Mouse (Mus musculus): ENCODE results near the gene Insig1. TPM values are rescaled to one million over a fixed set of nuclear protein-coding genes. Genes with fewer than 3 reads are reported as not detected.

Gene Insig1
- total RNA-seq, 2 experiments from 2014 or later: 64.8 to 70.4 TPM

DNA sequence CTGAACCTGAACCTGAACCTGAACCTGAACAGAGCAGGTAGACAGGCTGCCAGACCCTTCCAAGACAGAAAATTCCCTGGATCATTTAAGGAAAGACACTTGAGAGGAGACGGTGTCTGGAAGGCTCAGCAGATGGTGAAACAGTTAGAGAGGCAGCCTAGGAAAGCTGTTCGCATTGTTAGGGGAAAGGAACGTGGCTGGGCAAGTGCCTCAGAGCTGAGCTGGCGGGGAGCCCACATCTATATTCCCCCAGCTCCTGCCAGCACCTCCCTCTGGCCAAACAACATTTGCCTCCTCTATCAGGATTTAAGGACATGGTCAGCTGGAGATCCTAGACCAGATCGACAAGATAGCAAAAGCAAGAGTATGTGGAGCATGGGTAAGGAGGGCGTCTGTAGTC lies 10.2 kb upstream of the Insig1 start:
- DNase-seq (ENCODE audit: extremely low spot score in 1 of 2, low spot score in 1 of 2): peak in 1 of 2 experiments; percentile 27

DNA sequence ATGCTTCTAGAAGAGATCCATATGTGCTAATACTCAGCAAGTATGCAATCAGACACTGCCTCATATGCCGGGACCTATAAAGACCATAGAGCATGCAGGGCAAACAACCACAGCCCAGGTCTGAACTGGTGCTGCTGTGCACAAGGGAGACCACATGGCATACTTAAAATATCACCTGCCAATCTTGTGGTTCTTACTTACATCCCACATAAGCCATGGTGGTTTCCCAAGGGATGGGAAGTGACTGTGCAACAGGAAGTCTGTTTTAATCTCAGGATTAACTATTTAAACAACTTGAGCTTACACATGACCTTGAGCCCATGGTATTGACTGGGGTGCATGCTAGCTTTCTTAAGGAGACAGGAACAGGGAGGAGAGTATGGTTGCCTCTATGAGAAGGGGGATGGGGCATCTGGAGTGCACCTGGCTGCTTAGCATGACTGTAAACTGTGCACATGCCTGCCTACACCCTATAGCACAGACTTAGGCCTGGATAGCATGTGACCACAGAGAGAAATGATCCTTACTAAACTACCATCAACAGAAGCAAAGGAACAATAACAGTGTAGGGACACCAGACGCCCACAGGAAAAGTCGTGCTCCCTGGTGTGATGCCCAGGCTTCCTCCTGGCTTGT lies 7.1 kb upstream of the Insig1 start:
- DNase-seq (ENCODE audit: extremely low spot score in 1 of 2, low spot score in 1 of 2): no peak

- no peak for DNase-seq (ENCODE audit: extremely low spot score in 1 of 2, low spot score in 1 of 2)
These were observed 5.9 kb upstream of the Insig1 start for GRCm38 (mm10) chr5:28065275-28065674.

GRCm38 (mm10) chr5:28066311-28066710 lies 4.9 kb upstream of the Insig1 start:
- no peak for DNase-seq (ENCODE audit: extremely low spot score in 1 of 2, low spot score in 1 of 2)

- no peak for DNase-seq (ENCODE audit: extremely low spot score in 1 of 2, low spot score in 1 of 2)
These were observed 875 bp upstream of the Insig1 start for GRCm38 (mm10) chr5:28070149-28070827.

DNA sequence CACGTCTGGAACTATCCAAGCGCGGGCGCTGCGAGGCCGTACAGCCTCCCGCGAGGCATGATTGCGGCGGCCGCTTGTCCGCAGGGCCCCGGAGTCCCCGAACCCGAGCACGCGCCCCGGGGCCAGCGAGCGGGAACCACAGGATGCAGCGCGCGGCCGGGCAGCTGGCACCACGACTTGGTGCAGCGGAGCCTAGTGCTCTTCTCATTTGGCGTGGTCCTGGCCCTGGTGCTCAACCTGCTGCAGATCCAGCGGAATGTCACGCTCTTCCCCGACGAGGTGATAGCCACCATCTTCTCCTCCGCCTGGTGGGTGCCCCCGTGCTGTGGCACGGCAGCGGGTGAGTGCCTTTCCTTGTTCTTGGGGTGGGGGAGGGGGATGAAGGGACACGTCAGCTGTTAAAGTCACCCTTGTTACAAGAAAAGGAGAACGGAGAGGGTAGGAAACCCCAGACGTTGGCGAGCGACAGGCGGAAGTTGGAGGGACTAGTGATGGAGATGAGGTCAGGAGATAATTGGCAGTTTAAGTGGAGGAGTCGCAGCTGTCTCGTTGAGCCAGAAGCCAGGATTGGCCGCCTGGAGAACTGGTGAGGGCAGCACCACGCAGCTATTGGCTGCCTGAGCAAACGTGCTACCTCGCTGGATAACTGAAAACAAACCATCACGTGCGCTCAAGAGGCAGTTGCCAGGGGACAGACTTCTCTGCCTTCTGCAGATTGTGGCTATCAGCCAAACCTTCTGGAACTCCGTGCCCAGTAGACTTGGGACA lies 477 bp downstream of the Insig1 start:
- peak; percentile 63 to 68 for DNase-seq (ENCODE audit: extremely low spot score in 1 of 2, low spot score in 1 of 2)

GRCm38 (mm10) chr5:28079431-28079830 lies 8.3 kb downstream of the Insig1 start:
- DNase-seq (ENCODE audit: extremely low spot score in 1 of 2, low spot score in 1 of 2): no peak

DNA sequence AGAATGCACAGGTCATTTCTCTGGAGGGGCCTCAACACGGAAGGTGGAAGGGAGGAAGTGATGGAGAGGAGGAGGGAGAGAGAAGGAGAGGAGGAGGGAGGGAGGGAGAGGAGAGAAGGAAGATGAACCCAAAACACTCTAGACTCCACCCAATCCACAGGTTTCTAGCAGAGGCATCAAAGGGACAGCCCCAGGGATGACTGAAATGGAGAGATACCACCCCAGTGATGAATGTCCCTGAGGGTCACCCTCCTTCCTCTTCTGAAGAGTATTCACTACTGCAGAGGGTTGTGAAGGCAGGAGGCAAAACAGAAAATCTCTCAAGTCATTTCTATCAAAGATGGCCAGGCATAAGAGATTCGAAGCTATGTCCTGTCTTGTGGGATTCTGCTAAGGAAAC lies 10.0 kb downstream of the Insig1 start:
- no peak for DNase-seq (ENCODE audit: extremely low spot score in 1 of 2, low spot score in 1 of 2)

DNA sequence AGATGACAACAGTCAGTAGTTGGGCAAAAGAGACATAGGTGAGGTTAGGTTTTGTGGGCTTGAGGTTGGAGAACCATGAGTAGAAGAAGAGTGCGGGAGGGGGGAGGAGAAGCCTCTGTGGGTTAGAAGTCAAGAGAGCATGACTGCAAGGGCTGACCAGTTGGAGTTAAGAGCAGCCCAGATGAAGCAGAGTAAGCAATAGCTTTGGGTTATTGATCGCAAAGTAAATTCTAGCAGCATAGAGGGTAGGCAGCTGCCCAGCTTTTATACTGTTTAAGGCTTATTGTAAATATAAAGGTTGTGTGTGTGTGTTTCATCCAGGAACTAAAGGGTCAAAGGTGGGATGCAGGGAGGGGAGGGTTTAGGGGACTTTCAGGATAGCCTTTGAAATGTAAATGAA lies 10.7 kb downstream of the Insig1 start:
- DNase-seq (ENCODE audit: extremely low spot score in 1 of 2, low spot score in 1 of 2): no peak

- DNase-seq (ENCODE audit: extremely low spot score in 1 of 2, low spot score in 1 of 2): no peak
These were observed 11.1 kb downstream of the Insig1 start for GRCm38 (mm10) chr5:28082312-28082711.

DNA sequence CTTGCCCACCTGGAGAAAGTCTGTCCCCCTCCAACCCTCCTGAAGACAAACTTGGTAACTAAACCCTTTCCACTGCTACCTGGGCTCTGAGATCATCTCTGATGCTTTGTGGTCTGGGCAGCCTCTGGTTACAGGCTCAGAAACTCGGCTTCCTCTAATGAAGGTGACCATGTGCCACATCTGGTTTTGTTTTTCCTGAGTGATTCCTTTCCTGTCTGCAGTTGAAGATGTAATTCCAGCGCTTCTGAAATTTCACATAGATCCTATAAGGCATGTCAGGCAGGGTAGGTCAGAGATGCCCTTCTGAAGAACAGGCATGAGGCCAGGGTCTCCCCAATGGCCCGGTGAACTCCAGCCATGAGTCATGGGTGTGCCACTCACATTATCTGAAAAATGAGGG lies 11.6 kb downstream of the Insig1 start:
- DNase-seq (ENCODE audit: extremely low spot score in 1 of 2, low spot score in 1 of 2): no peak

- no peak for DNase-seq (ENCODE audit: extremely low spot score in 1 of 2, low spot score in 1 of 2)
These were observed 13.6 kb downstream of the Insig1 start for GRCm38 (mm10) chr5:28084743-28085142.

GRCm38 (mm10) chr5:28090547-28090946 lies 19.4 kb downstream of the Insig1 start:
- DNase-seq (ENCODE audit: extremely low spot score in 1 of 2, low spot score in 1 of 2): no peak

DNA sequence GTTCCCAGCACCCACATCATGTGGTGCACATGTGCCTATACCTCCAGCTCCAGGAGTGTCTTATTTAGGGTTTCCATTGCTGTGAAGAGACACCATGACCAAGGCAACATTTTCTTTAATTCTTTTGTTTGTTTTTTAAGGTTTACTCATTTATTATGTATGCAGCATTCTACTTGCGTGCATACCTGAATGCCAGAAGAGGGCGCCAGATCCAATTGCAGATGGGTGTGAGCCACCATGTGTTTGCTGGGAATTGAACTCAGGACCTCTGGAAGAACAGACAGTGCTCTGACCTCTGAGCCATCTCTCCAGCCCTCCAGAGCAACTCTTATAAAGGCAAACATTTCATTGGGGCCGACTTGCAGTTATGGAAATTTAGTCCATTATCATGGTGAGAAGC lies 21.2 kb downstream of the Insig1 start:
- no peak for DNase-seq (ENCODE audit: extremely low spot score in 1 of 2, low spot score in 1 of 2)

GRCm38 (mm10) chr5:28093874-28094273 lies 22.7 kb downstream of the Insig1 start:
- peak; percentile 73 to 96 for DNase-seq (ENCODE audit: extremely low spot score in 1 of 2, low spot score in 1 of 2)

- no peak for DNase-seq (ENCODE audit: extremely low spot score in 1 of 2, low spot score in 1 of 2)
These were observed 23.2 kb downstream of the Insig1 start for GRCm38 (mm10) chr5:28094393-28094792.

DNA sequence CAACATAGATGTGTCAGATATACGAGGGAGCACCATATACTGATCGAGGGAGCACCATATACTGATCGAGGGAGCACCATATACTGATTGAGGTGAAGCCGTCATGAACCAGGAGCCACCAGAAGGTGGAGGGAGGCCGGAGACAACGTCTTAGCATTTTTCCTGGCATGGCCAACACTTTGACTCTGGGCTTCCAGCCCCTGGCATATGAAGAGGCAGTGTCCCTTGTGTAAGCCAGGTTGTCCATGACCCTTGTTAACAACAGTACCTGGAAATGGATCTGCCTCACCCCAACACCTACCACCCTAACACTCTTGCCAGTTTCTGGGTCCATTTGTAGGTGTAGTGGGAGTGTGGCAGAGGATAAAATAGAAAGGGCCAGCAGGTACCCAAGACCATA lies 23.7 kb downstream of the Insig1 start:
- DNase-seq (ENCODE audit: extremely low spot score in 1 of 2, low spot score in 1 of 2): no peak

GRCm38 (mm10) chr5:28095671-28096070 lies 24.5 kb downstream of the Insig1 start:
- no peak for DNase-seq (ENCODE audit: extremely low spot score in 1 of 2, low spot score in 1 of 2)

DNA sequence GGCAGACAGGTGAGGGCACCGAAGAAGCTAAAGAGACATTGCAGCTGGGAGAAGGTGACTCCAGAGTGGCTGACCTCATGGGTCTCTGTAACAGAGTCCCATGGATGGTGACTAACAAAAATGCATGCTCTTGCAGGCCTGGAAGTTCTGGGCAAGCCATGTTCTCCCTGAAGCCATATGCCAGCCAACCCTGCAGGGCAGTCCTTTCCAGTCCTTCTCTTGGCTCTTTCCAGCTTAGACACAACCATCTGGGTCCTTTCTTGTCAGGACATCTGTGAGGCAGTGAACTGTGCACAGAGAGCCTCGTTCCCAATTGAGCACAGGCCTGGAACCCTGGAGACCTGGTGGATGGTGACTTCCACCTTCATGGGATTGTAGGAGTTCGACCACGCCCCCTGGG lies 35.8 kb downstream of the Insig1 start:
- DNase-seq (ENCODE audit: extremely low spot score in 1 of 2, low spot score in 1 of 2): no peak

DNA sequence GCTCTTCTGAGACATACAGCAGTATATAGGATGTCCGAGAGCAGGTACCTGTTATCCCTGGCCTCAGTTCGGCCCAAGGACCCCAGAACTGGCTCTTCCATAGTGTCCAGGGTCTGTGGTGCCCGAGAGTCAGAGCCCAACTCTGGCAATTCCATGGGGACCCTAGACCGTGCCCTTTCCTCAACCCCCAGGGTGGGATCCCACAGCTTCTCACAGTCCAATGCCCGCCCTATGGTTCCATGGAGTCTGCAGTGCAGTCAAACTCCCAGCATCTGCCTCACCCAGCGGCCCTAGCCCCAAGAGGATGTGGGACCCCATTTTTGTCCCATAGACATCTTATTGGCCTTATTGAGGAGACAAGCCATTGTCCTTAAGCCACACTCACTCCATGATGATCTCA lies 36.8 kb downstream of the Insig1 start:
- DNase-seq (ENCODE audit: extremely low spot score in 1 of 2, low spot score in 1 of 2): no peak

DNA sequence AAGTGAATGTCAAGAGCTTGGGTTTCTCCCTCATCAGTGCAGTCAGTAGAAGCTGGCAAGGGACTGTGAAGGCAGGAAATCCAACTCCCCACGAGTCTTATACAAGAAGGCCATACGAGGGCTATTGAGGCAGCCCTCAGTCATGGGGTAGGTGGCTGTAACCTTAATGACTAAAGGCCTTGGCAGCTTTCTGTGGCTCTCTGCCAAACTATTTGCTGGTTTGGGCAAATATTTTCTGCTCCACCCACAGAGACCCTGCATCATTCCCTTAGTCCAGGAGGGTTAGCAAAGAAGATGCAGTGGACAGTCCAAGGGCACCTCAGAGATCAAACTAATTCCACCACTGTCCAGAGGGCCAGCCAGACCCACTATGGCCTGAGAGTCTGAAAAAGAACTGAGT lies 39.7 kb downstream of the Insig1 start:
- no peak for DNase-seq (ENCODE audit: extremely low spot score in 1 of 2, low spot score in 1 of 2)

Measured in layer of hippocampus, postnatal 25 days (tissue).